Mouse (Mus musculus): ENCODE measurements around the gene Gan.
A peak's percentile ranks its signal among the peaks of the same experiment; 100 is the strongest.

The Gan gene

GRCm38 (mm10) chr8:117158135-117158761 is at the start of gene Gan:
TSS of gene Gan (plus strand) at chr8:117158135.
- DNase-seq (ENCODE audit: low spot score in 2 of 2): peak in 1 of 2 experiments; percentile 23

- DNase-seq (ENCODE audit: low spot score in 2 of 2): no peak
Measured at GRCm38 (mm10) chr8:117109018-117109711, 48.8 kb upstream of the Gan start.

- DNase-seq (ENCODE audit: low spot score in 2 of 2): peak in 1 of 2 experiments; percentile 54
Measured at GRCm38 (mm10) chr8:117109801-117110390, 48.0 kb upstream of the Gan start.

- no peak for DNase-seq (ENCODE audit: low spot score in 2 of 2)
Measured at GRCm38 (mm10) chr8:117111641-117112040, 46.3 kb upstream of the Gan start.

GRCm38 (mm10) chr8:117112261-117112660 is 45.7 kb upstream of the Gan start:
- DNase-seq (ENCODE audit: low spot score in 2 of 2): no peak

GRCm38 (mm10) chr8:117115094-117115493 is 42.8 kb upstream of the Gan start:
- DNase-seq (ENCODE audit: low spot score in 2 of 2): no peak

- peak in 1 of 2 experiments; percentile 17 for DNase-seq (ENCODE audit: low spot score in 2 of 2)
Measured at GRCm38 (mm10) chr8:117115676-117116446, 42.1 kb upstream of the Gan start.

GRCm38 (mm10) chr8:117116534-117116933 is 41.4 kb upstream of the Gan start:
- no peak for DNase-seq (ENCODE audit: low spot score in 2 of 2)

- no peak for DNase-seq (ENCODE audit: low spot score in 2 of 2)
Measured at GRCm38 (mm10) chr8:117118409-117118808, 39.5 kb upstream of the Gan start.

GRCm38 (mm10) chr8:117121277-117121676 is 36.7 kb upstream of the Gan start:
- DNase-seq (ENCODE audit: low spot score in 2 of 2): no peak

GRCm38 (mm10) chr8:117123850-117124633 is 33.9 kb upstream of the Gan start:
- DNase-seq (ENCODE audit: low spot score in 2 of 2): no peak

- DNase-seq (ENCODE audit: low spot score in 2 of 2): no peak
Measured at GRCm38 (mm10) chr8:117125854-117126253, 32.1 kb upstream of the Gan start.

- DNase-seq (ENCODE audit: low spot score in 2 of 2): no peak
Measured at GRCm38 (mm10) chr8:117126411-117126810, 31.5 kb upstream of the Gan start.

GRCm38 (mm10) chr8:117127063-117127462 is 30.9 kb upstream of the Gan start:
- no peak for DNase-seq (ENCODE audit: low spot score in 2 of 2)

GRCm38 (mm10) chr8:117133702-117134101 is 24.2 kb upstream of the Gan start:
- no peak for DNase-seq (ENCODE audit: low spot score in 2 of 2)

- no peak for DNase-seq (ENCODE audit: low spot score in 2 of 2)
Measured at GRCm38 (mm10) chr8:117136351-117136750, 21.6 kb upstream of the Gan start.

GRCm38 (mm10) chr8:117136763-117137162 is 21.2 kb upstream of the Gan start:
- no peak for DNase-seq (ENCODE audit: low spot score in 2 of 2)

- DNase-seq (ENCODE audit: low spot score in 2 of 2): no peak
Measured at GRCm38 (mm10) chr8:117137357-117137756, 20.6 kb upstream of the Gan start.

GRCm38 (mm10) chr8:117148520-117148919 is 9.4 kb upstream of the Gan start:
- DNase-seq (ENCODE audit: low spot score in 2 of 2): no peak

- DNase-seq (ENCODE audit: low spot score in 2 of 2): no peak
Measured at GRCm38 (mm10) chr8:117156149-117156548, 1.8 kb upstream of the Gan start.
